Mouse (Mus musculus) intestine, postnatal 0 days (tissue): ENCODE results near the gene Rai14. TPM values are rescaled to one million over a fixed set of nuclear protein-coding genes. Genes with fewer than 3 reads are reported as not detected.

Source experiments
- ATAC-seq: fragments of 200-750 bp; cut with Nextera tagmentation; 2 replicates; pipeline ENCODE4 v1.8.0; 2017; ENCODE audit warnings: mild to moderate bottlenecking, moderate TSS enrichment, moderate library complexity
- H3K27ac ChIP-seq: fragments of 300-500 bp; sonication (generic); 2 replicates; pipeline ENCODE4 v1.5.1; 2014; ENCODE audit warnings: mild to moderate bottlenecking, low read depth, low read length, moderate library complexity
- H3K27me3 ChIP-seq: fragments of 300-500 bp; sonication (generic); replicated peaks from 2 replicates; pipeline ENCODE4 v1.6.1; 2014; ENCODE audit warnings: low read length, mixed read lengths; ENCODE audit not compliant: control insufficient read depth, insufficient read depth
- H3K36me3 ChIP-seq: fragments of 300-500 bp; sonication (generic); 2 replicates; pipeline ENCODE4 v1.6.1; 2014; ENCODE audit warnings: mild to moderate bottlenecking, moderate library complexity; ENCODE audit not compliant: control insufficient read depth, insufficient read depth
- H3K4me1 ChIP-seq: fragments of 300-500 bp; sonication (generic); replicated peaks from 2 replicates; pipeline ENCODE4 v1.6.1; 2014; ENCODE audit warnings: antibody characterized with exemption, low read length, mixed read lengths; ENCODE audit not compliant: control insufficient read depth, insufficient read depth
- H3K4me2 ChIP-seq: fragments of 300-500 bp; sonication (generic); replicated peaks from 2 replicates; pipeline ENCODE4 v1.6.1; 2014; ENCODE audit warnings: low read depth, mild to moderate bottlenecking, moderate library complexity
- H3K4me3 ChIP-seq: fragments of 300-500 bp; sonication (generic); 2 replicates; pipeline ENCODE4 v1.5.1; 2014; ENCODE audit warnings: low read depth, low read length
- H3K9ac ChIP-seq: fragments of 300-500 bp; sonication (generic); 2 replicates; pipeline ENCODE4 v1.6.1; 2014; ENCODE audit warnings: mild to moderate bottlenecking, low read depth, low read length
- H3K9me3 ChIP-seq: fragments of 300-500 bp; sonication (generic); 2 replicates; pipeline ENCODE4 v1.6.1; 2016; ENCODE audit warnings: mixed run types; ENCODE audit not compliant: control insufficient read depth
- CTCF ChIP-seq: sonication (generic); IDR thresholded peaks from 2 replicates; pipeline ENCODE4 v1.5.1; 2016; ENCODE audit warnings: low read depth, mild to moderate bottlenecking, control low read depth, antibody characterized with exemption, moderate library complexity
- WGBS: fragments of 180-500 bp; shearing (Covaris S2); extraction: QIAGEN DNeasy Blood & Tissue Kit; methylation state at CpG from one replicate; pipeline ENCODE4 v1.1.7; 2014; 5-methylcytosine and 5-hydroxymethylcytosine counted together
- polyA plus RNA-seq: library from polyadenylated mRNA; unstranded; fragments of >200 nt; fragmentation: Nextera tagmentation; extraction: Ambion mirVana; gene quantifications from 2 replicates; pipeline ENCODE4 v1.2.1, GENCODE M21; 2015

Rai14 gene
- polyA plus RNA-seq, 1 experiment from 2014 or later: 6.2 TPM

- no peak for ATAC-seq
- no peak overlapping the region for H3K4me3 ChIP-seq
- WGBS: 66% methylated on average over 5 of the region's 5 CpGs
- H3K36me3 ChIP-seq: no peaks in the 10 kb centered on the region
- no peak for TF ChIP-seq CTCF
- peaks cover under 1% of the 10 kb centered on the region; the same call in 1 of the 2 replicates for H3K4me1 ChIP-seq
- H3K9ac ChIP-seq: no peak overlapping the region
- no peak overlapping the region for H3K4me2 ChIP-seq
- no peak overlapping the region for H3K27ac ChIP-seq
- no peaks in the 10 kb centered on the region for H3K27me3 ChIP-seq
- no peaks in the 10 kb centered on the region for H3K9me3 ChIP-seq
Observed at GRCm38 (mm10) chr15:10680514-10680913, 33.9 kb downstream of the Rai14 start.

GRCm38 (mm10) chr15:10679571-10679970, 34.9 kb downstream of the Rai14 start:
- Histone ChIP-seq H3K4me1 (no peaks in the 10 kb centered on the region), H3K9me3 (no peaks in the 10 kb centered on the region), H3K27me3 (no peaks in the 10 kb centered on the region), H3K4me2 (no peak overlapping the region), H3K9ac (no peak overlapping the region), H3K27ac (no peak overlapping the region), H3K36me3 (no peaks in the 10 kb centered on the region), H3K4me3 (no peak overlapping the region)
- no peak for TF ChIP-seq CTCF
- WGBS: 58% methylated on average over 4 of the region's 4 CpGs
- ATAC-seq: no peak

DNA sequence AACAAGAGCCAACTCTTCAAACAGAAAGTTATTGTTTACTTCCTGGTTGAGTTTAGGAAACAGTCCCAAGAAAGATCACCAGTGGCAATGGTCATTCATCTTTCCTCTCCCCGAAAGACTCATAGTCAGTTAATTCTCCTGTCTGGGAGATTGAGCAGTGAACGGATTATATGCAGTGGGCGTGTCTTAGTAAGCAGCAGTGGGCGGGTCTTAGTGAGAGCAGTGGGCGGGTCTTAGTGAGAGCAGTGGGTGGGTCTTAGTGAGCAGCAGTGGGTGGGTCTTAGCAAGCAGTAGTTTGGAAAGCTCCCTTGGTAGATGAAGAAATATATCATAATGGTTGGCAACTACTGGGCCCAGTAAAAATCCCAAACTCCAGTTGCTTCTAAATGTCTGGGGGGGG, 38.6 kb downstream of the Rai14 start:
- H3K27ac ChIP-seq: no peak overlapping the region
- H3K4me2 ChIP-seq: no peak overlapping the region
- no peaks in the 10 kb centered on the region for H3K36me3 ChIP-seq
- WGBS: 75% methylated on average over 5 of the region's 5 CpGs
- H3K9ac ChIP-seq: no peak overlapping the region
- H3K4me1 ChIP-seq: no peaks in the 10 kb centered on the region
- no peaks in the 10 kb centered on the region for H3K9me3 ChIP-seq
- no peaks in the 10 kb centered on the region for H3K27me3 ChIP-seq
- no peak for ATAC-seq
- no peak overlapping the region for H3K4me3 ChIP-seq
- TF ChIP-seq CTCF: no peak

GRCm38 (mm10) chr15:10672880-10673279, 41.5 kb downstream of the Rai14 start:
- H3K27ac ChIP-seq: no peak overlapping the region
- H3K9me3 ChIP-seq: no peaks in the 10 kb centered on the region
- H3K36me3 ChIP-seq: no peaks in the 10 kb centered on the region
- no peak for TF ChIP-seq CTCF
- H3K4me1 ChIP-seq: no peaks in the 10 kb centered on the region
- H3K27me3 ChIP-seq: no peaks in the 10 kb centered on the region
- no peak for ATAC-seq
- WGBS: 46% methylated on average over 5 of the region's 5 CpGs
- no peak overlapping the region for H3K4me2 ChIP-seq
- no peak overlapping the region for H3K4me3 ChIP-seq
- H3K9ac ChIP-seq: no peak overlapping the region

GRCm38 (mm10) chr15:10671868-10672267, 42.6 kb downstream of the Rai14 start:
- no peaks in the 10 kb centered on the region for H3K36me3 ChIP-seq
- H3K9me3 ChIP-seq: no peaks in the 10 kb centered on the region
- TF ChIP-seq CTCF: no peak
- no peaks in the 10 kb centered on the region for H3K4me1 ChIP-seq
- no peaks in the 10 kb centered on the region for H3K27me3 ChIP-seq
- H3K4me2 ChIP-seq: no peak overlapping the region
- 68% methylated on average over 4 of the region's 4 CpGs for WGBS
- no peak overlapping the region for H3K4me3 ChIP-seq
- no peak for ATAC-seq
- no peak overlapping the region for H3K27ac ChIP-seq
- H3K9ac ChIP-seq: no peak overlapping the region

GRCm38 (mm10) chr15:10670107-10670506, 44.3 kb downstream of the Rai14 start:
- no peak for ATAC-seq
- no peaks in the 10 kb centered on the region for H3K9me3 ChIP-seq
- H3K9ac ChIP-seq: no peak overlapping the region
- TF ChIP-seq CTCF: no peak
- H3K4me1 ChIP-seq: no peaks in the 10 kb centered on the region
- no peak overlapping the region for H3K4me2 ChIP-seq
- no peak overlapping the region for H3K27ac ChIP-seq
- no peak overlapping the region for H3K4me3 ChIP-seq
- 82% methylated on average over 7 of the region's 7 CpGs for WGBS
- no peaks in the 10 kb centered on the region for H3K36me3 ChIP-seq
- H3K27me3 ChIP-seq: no peaks in the 10 kb centered on the region
